Mouse (Mus musculus): Measurements from ENCODE around the gene Hist1h2ac.

- TF ChIP-seq CTCF (conservative IDR thresholded peaks at IDR 0.05; ENCODE audit: low read length) (no peak), POU5F1 (IDR thresholded peaks at IDR 0.05; ENCODE audit: borderline replicate concordance, low read length) (no peak)
These were observed 24.3 kb upstream of the Hist1h2ac start for GRCm38 (mm10) chr13:23708041-23708440.

Data from E14TG2a.4 (cell line).